Mouse (Mus musculus): ENCODE measurements around the gene Ncoa3. TPM values are rescaled to one million over a fixed set of nuclear protein-coding genes. Genes with fewer than 3 reads are reported as not detected.
"Not testable (repeated sequence)": the region's sequence is repeated elsewhere in the genome, so short reads cannot be mapped to it uniquely, and the experiment has no call there.

The Ncoa3 gene
- polyA plus RNA-seq, 1 experiment, result 25.2 TPM

- TF ChIP-seq CTCF (IDR thresholded peaks at IDR 0.05; ENCODE audit: control insufficient read depth, insufficient read depth, low read length), result no peak
- no peak for TF ChIP-seq POLR2A (IDR thresholded peaks at IDR 0.05; ENCODE audit: borderline replicate concordance, control insufficient read depth, low read depth, low read length)
- no peak overlapping the region for H3K27ac ChIP-seq (ENCODE audit: control insufficient read depth, insufficient read depth, low read depth, low read length, poor library complexity)
- H3K4me3 ChIP-seq (replicated peaks; ENCODE audit: control insufficient read depth, low read depth, low read length), result no peak overlapping the region
- peaks cover 3% of the 10 kb centered on the region; the same call in 1 of the 2 replicates for H3K4me1 ChIP-seq (ENCODE audit: control insufficient read depth, insufficient read depth, low read length)
- 42% methylated on average over 17 of the region's 17 CpGs for WGBS
Observed at GRCm38 (mm10) chr2:166079961-166080885, 87.8 kb downstream of the Ncoa3 start.

- TF ChIP-seq POLR2A (IDR thresholded peaks at IDR 0.05; ENCODE audit: borderline replicate concordance, control insufficient read depth, low read depth, low read length) (no peak), CTCF (IDR thresholded peaks at IDR 0.05; ENCODE audit: control insufficient read depth, insufficient read depth, low read length) (no peak)
- 79% methylated on average over 21 of the region's 21 CpGs for WGBS
- Histone ChIP-seq H3K4me1 (ENCODE audit: control insufficient read depth, insufficient read depth, low read length) (peaks cover 3% of the 10 kb centered on the region; the same call in 1 of the 2 replicates), H3K27ac (ENCODE audit: control insufficient read depth, insufficient read depth, low read depth, low read length, poor library complexity) (no peak overlapping the region), H3K4me3 (replicated peaks; ENCODE audit: control insufficient read depth, low read depth, low read length) (no peak overlapping the region)
Observed at GRCm38 (mm10) chr2:166080967-166081750, 88.7 kb downstream of the Ncoa3 start.

DNA sequence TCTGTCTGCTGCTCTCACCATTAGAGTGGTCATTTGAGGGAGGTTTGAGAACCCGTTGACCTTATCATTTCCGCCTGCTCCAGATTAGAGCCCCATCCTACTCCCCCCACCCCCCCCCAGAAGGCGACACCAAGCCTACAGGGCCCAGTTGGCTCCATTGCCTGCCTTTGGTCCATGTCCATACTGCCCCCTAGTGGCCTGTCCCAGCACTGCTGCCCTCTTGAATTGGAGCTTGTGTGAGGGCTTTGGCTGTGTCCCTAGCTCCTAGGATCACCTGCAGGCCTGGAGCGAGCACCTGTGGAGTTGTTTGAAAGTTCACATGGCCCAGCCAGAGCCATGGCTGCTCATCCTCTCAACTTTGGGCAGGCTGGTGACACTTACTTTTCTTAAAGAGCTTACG, 89.8 kb downstream of the Ncoa3 start:
- WGBS, result 52% methylated on average over 5 of the region's 5 CpGs
- no peak overlapping the region for H3K4me3 ChIP-seq (replicated peaks; ENCODE audit: control insufficient read depth, low read depth, low read length)
- peaks cover 3% of the 10 kb centered on the region; the same call in 1 of the 2 replicates for H3K4me1 ChIP-seq (ENCODE audit: control insufficient read depth, insufficient read depth, low read length)
- TF ChIP-seq CTCF (IDR thresholded peaks at IDR 0.05; ENCODE audit: control insufficient read depth, insufficient read depth, low read length), result peak; percentile 92
- no peak for TF ChIP-seq POLR2A (IDR thresholded peaks at IDR 0.05; ENCODE audit: borderline replicate concordance, control insufficient read depth, low read depth, low read length)
- H3K27ac ChIP-seq (ENCODE audit: control insufficient read depth, insufficient read depth, low read depth, low read length, poor library complexity), result no peak overlapping the region

- Histone ChIP-seq H3K27ac (ENCODE audit: control insufficient read depth, insufficient read depth, low read depth, low read length, poor library complexity) (no peak overlapping the region), H3K4me1 (ENCODE audit: control insufficient read depth, insufficient read depth, low read length) (peaks cover 3% of the 10 kb centered on the region; the same call in 1 of the 2 replicates), H3K4me3 (replicated peaks; ENCODE audit: control insufficient read depth, low read depth, low read length) (no peak overlapping the region)
- WGBS, result 85% methylated on average over 10 of the region's 10 CpGs
- TF ChIP-seq POLR2A (IDR thresholded peaks at IDR 0.05; ENCODE audit: borderline replicate concordance, control insufficient read depth, low read depth, low read length), result no peak
- no peak for TF ChIP-seq CTCF (IDR thresholded peaks at IDR 0.05; ENCODE audit: control insufficient read depth, insufficient read depth, low read length)
Observed at GRCm38 (mm10) chr2:166082661-166083060, 90.2 kb downstream of the Ncoa3 start.

GRCm38 (mm10) chr2:166083542-166084031, 91.2 kb downstream of the Ncoa3 start:
- Histone ChIP-seq H3K4me1 (ENCODE audit: control insufficient read depth, insufficient read depth, low read length) (peaks cover 3% of the 10 kb centered on the region; the same call in 1 of the 2 replicates), H3K4me3 (replicated peaks; ENCODE audit: control insufficient read depth, low read depth, low read length) (no peak overlapping the region), H3K27ac (ENCODE audit: control insufficient read depth, insufficient read depth, low read depth, low read length, poor library complexity) (no peak overlapping the region)
- TF ChIP-seq CTCF (IDR thresholded peaks at IDR 0.05; ENCODE audit: control insufficient read depth, insufficient read depth, low read length) (no peak), POLR2A (IDR thresholded peaks at IDR 0.05; ENCODE audit: borderline replicate concordance, control insufficient read depth, low read depth, low read length) (no peak)
- 26% methylated on average over 9 of the region's 9 CpGs for WGBS

DNA sequence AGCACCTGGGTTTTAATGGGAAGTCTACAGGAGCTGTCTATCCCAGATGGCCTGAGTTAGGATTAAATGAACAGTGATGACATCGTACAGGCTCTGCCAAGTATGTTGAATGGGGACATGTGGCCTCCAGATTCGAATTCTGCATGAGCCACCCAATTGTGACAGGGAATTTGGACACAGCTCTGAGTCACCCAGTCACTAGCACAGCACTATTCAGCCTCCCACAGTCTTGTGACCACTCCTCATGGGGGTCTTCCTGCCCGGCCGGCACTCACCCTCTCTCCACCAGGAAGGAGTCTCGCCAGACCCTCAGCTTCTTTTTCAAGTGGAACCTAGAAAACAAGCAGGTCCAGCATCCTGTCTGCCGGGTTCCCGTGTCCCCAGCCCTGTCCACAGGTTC, 91.7 kb downstream of the Ncoa3 start:
- H3K27ac ChIP-seq (ENCODE audit: control insufficient read depth, insufficient read depth, low read depth, low read length, poor library complexity), result no peak overlapping the region
- H3K4me1 ChIP-seq (ENCODE audit: control insufficient read depth, insufficient read depth, low read length), result peaks cover 3% of the 10 kb centered on the region; the same call in 1 of the 2 replicates
- H3K4me3 ChIP-seq (replicated peaks; ENCODE audit: control insufficient read depth, low read depth, low read length), result no peak overlapping the region
- WGBS, result 83% methylated on average over 7 of the region's 7 CpGs
- TF ChIP-seq POLR2A (IDR thresholded peaks at IDR 0.05; ENCODE audit: borderline replicate concordance, control insufficient read depth, low read depth, low read length), result no peak
- TF ChIP-seq CTCF (IDR thresholded peaks at IDR 0.05; ENCODE audit: control insufficient read depth, insufficient read depth, low read length), result no peak

GRCm38 (mm10) chr2:166084964-166085363, 92.5 kb downstream of the Ncoa3 start:
- WGBS, result 25% methylated on average over 6 of the region's 6 CpGs
- not testable (repeated sequence) for H3K4me3 ChIP-seq (replicated peaks; ENCODE audit: control insufficient read depth, low read depth, low read length); H3K27ac ChIP-seq (ENCODE audit: control insufficient read depth, insufficient read depth, low read depth, low read length, poor library complexity); H3K4me1 ChIP-seq (ENCODE audit: control insufficient read depth, insufficient read depth, low read length)
- peak; percentile 59 for TF ChIP-seq CTCF (IDR thresholded peaks at IDR 0.05; ENCODE audit: control insufficient read depth, insufficient read depth, low read length)

GRCm38 (mm10) chr2:166085780-166086179, 93.3 kb downstream of the Ncoa3 start:
- H3K4me1 ChIP-seq (ENCODE audit: control insufficient read depth, insufficient read depth, low read length), result peaks cover 1% of the 10 kb centered on the region; the same call in 1 of the 2 replicates
- WGBS, result 86% methylated on average over 10 of the region's 10 CpGs
- no peak overlapping the region for H3K27ac ChIP-seq (ENCODE audit: control insufficient read depth, insufficient read depth, low read depth, low read length, poor library complexity)
- no peak for TF ChIP-seq CTCF (IDR thresholded peaks at IDR 0.05; ENCODE audit: control insufficient read depth, insufficient read depth, low read length)
- TF ChIP-seq POLR2A (IDR thresholded peaks at IDR 0.05; ENCODE audit: borderline replicate concordance, control insufficient read depth, low read depth, low read length), result no peak
- H3K4me3 ChIP-seq (replicated peaks; ENCODE audit: control insufficient read depth, low read depth, low read length), result no peak overlapping the region
